Mouse (Mus musculus): ENCODE results near the gene Rbfox3. TPM values are rescaled to one million over a fixed set of nuclear protein-coding genes. Genes with fewer than 3 reads are reported as not detected.

The Rbfox3 gene
- polyA plus RNA-seq, 1 experiment from 2014 or later, result 54.9 TPM

DNA sequence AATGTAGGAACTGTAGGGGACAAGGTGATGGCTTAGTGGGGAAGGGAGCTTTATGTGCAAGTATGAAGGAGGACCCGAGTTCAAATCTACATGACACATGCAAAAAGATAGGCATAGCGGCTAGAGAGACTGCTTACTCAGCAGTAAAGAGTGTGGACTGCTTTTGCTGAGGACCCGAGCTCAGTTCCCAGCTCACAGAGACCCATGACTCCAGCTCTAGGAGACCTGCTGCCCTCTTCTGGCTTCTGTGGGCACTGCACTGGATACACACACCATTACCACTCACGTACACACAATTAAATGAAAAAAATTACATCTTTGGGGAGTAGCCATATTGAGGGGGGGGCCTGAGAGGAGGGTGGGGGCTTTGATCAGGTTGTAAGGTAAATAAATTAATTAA lies 270.7 kb downstream of the Rbfox3 start:
- Histone ChIP-seq H3K4me1 (ENCODE audit: control insufficient read depth, insufficient read depth, low read length) (no peaks in the 10 kb centered on the region), H3K9me3 (replicated peaks; ENCODE audit: control insufficient read depth, low read length, poor library complexity, severe bottlenecking) (no peaks in the 10 kb centered on the region)
- WGBS, result 95% methylated on average over 4 of the region's 4 CpGs

DNA sequence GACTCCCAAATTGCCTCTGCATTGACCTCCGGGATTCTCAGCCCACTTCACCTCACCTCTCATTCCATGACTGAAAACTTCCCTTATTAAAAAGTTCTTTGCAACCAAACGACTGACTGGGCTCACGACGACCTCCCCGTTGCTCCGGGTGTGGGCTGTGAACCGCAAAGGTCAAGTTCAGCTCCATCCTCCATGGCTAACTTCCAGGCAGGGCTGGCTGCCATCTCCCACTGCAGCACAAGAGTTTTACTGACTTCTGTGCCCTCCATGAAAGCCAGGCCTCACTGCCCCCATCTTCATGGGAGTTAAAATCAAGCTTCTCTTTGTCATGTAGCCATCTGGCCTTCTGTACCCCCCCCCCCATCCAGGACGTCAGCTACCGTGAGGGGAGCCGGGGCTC lies 273.7 kb downstream of the Rbfox3 start:
- H3K9me3 ChIP-seq (replicated peaks; ENCODE audit: control insufficient read depth, low read length, poor library complexity, severe bottlenecking), result no peaks in the 10 kb centered on the region
- WGBS, result 75% methylated on average over 10 of the region's 10 CpGs
- H3K27me3 ChIP-seq (ENCODE audit: control insufficient read depth, insufficient read depth, low read depth, low read length), result no peaks in the 10 kb centered on the region
- no peak for ATAC-seq
- H3K4me3 ChIP-seq (ENCODE audit: low read depth, low read length), result no peak overlapping the region
- no peak overlapping the region for H3K27ac ChIP-seq (ENCODE audit: low read length)
- no peak overlapping the region for H3K9ac ChIP-seq (ENCODE audit: low read depth, low read length)
- no peaks in the 10 kb centered on the region for H3K36me3 ChIP-seq (ENCODE audit: control insufficient read depth, insufficient read depth, low read length)
- H3K4me2 ChIP-seq (ENCODE audit: low read length), result no peak overlapping the region
- no peaks in the 10 kb centered on the region for H3K4me1 ChIP-seq (ENCODE audit: control insufficient read depth, insufficient read depth, low read length)

More for the DNA sequence above, 270.7 kb downstream of the Rbfox3 start:
- no peak overlapping the region for H3K9ac ChIP-seq (ENCODE audit: low read depth, low read length)
- H3K27ac ChIP-seq (ENCODE audit: low read length), result no peak overlapping the region
- H3K36me3 ChIP-seq (ENCODE audit: control insufficient read depth, insufficient read depth, low read length), result no peaks in the 10 kb centered on the region
- ATAC-seq, result no peak
- no peaks in the 10 kb centered on the region for H3K27me3 ChIP-seq (ENCODE audit: control insufficient read depth, insufficient read depth, low read depth, low read length)
- H3K4me2 ChIP-seq (ENCODE audit: low read length), result no peak overlapping the region
- H3K4me3 ChIP-seq (ENCODE audit: low read depth, low read length), result no peak overlapping the region

GRCm38 (mm10) chr11:118634647-118635046 lies 276.8 kb downstream of the Rbfox3 start:
- no peak for ATAC-seq

GRCm38 (mm10) chr11:118629718-118630117 lies 281.7 kb downstream of the Rbfox3 start:
- peaks cover 4% of the 10 kb centered on the region for H3K4me1 ChIP-seq (ENCODE audit: control insufficient read depth, insufficient read depth, low read length)
- H3K9me3 ChIP-seq (replicated peaks; ENCODE audit: control insufficient read depth, low read length, poor library complexity, severe bottlenecking), result no peaks in the 10 kb centered on the region
- H3K27ac ChIP-seq (ENCODE audit: low read length), result no peak overlapping the region
- H3K36me3 ChIP-seq (ENCODE audit: control insufficient read depth, insufficient read depth, low read length), result no peaks in the 10 kb centered on the region
- H3K27me3 ChIP-seq (ENCODE audit: control insufficient read depth, insufficient read depth, low read depth, low read length), result no peaks in the 10 kb centered on the region
- H3K9ac ChIP-seq (ENCODE audit: low read depth, low read length), result no peak overlapping the region
- no peak for ATAC-seq
- H3K4me3 ChIP-seq (ENCODE audit: low read depth, low read length), result no peak overlapping the region
- no peak overlapping the region for H3K4me2 ChIP-seq (ENCODE audit: low read length)
- 95% methylated on average over 1 of the region's 1 CpGs for WGBS

More at GRCm38 (mm10) chr11:118634647-118635046, 276.8 kb downstream of the Rbfox3 start:
- Histone ChIP-seq H3K9me3 (replicated peaks; ENCODE audit: control insufficient read depth, low read length, poor library complexity, severe bottlenecking) (no peaks in the 10 kb centered on the region), H3K36me3 (ENCODE audit: control insufficient read depth, insufficient read depth, low read length) (no peaks in the 10 kb centered on the region), H3K4me2 (ENCODE audit: low read length) (no peak overlapping the region), H3K27me3 (ENCODE audit: control insufficient read depth, insufficient read depth, low read depth, low read length) (no peaks in the 10 kb centered on the region), H3K27ac (ENCODE audit: low read length) (no peak overlapping the region), H3K4me1 (ENCODE audit: control insufficient read depth, insufficient read depth, low read length) (no peaks in the 10 kb centered on the region), H3K9ac (ENCODE audit: low read depth, low read length) (no peak overlapping the region), H3K4me3 (ENCODE audit: low read depth, low read length) (no peak overlapping the region)
- WGBS, result 48% methylated on average over 8 of the region's 8 CpGs

DNA sequence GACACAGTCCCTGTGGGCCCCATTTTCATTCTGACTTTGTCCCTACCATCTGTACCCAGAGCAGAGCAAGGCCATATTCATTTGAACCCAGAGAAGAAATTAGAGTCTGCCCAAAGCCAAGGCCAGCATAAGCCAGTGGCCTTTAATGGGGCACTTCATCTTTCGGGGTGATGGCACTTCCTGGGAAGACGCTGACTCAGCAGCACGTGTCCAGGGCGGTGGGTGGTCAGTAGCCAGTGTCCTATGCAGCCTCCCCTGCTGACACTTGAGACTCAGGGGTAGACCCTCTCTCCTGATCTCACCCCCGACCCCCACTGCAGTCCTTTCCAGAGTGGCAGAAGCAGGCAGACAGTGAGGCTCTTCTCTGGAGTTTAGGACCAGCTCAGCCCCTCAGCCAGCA lies 283.9 kb downstream of the Rbfox3 start:
- no peak overlapping the region for H3K4me2 ChIP-seq (ENCODE audit: low read length)
- peaks cover 4% of the 10 kb centered on the region for H3K4me1 ChIP-seq (ENCODE audit: control insufficient read depth, insufficient read depth, low read length)
- no peaks in the 10 kb centered on the region for H3K36me3 ChIP-seq (ENCODE audit: control insufficient read depth, insufficient read depth, low read length)
- no peaks in the 10 kb centered on the region for H3K27me3 ChIP-seq (ENCODE audit: control insufficient read depth, insufficient read depth, low read depth, low read length)
- H3K9ac ChIP-seq (ENCODE audit: low read depth, low read length), result no peak overlapping the region
- H3K27ac ChIP-seq (ENCODE audit: low read length), result no peak overlapping the region
- H3K9me3 ChIP-seq (replicated peaks; ENCODE audit: control insufficient read depth, low read length, poor library complexity, severe bottlenecking), result no peaks in the 10 kb centered on the region
- H3K4me3 ChIP-seq (ENCODE audit: low read depth, low read length), result no peak overlapping the region
- ATAC-seq, result no peak
- 64% methylated on average over 5 of the region's 5 CpGs for WGBS

DNA sequence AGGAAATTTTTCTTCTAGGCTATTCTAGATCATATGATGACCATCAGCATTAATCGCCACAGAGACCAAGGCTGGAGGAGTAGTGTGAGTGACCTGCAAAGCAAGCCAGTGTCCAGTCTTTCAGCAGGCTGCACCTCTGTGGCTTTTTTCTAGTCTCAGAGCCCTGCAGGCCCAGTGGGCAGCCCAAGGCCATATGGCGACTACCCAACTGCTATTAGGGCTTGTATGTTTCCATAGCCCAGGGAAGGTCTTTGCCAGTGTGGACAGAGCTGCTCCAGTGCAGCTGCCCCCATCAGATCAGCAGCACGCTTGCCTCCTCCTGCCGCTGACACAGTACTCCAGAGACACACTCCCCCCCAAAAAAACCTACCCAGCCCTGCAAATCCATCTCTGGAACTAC lies 290.5 kb downstream of the Rbfox3 start:
- WGBS, result 80% methylated on average over 4 of the region's 4 CpGs
- no peak overlapping the region for H3K27ac ChIP-seq (ENCODE audit: low read length)
- H3K9me3 ChIP-seq (replicated peaks; ENCODE audit: control insufficient read depth, low read length, poor library complexity, severe bottlenecking), result no peaks in the 10 kb centered on the region
- no peak overlapping the region for H3K4me2 ChIP-seq (ENCODE audit: low read length)
- H3K27me3 ChIP-seq (ENCODE audit: control insufficient read depth, insufficient read depth, low read depth, low read length), result no peaks in the 10 kb centered on the region
- H3K36me3 ChIP-seq (ENCODE audit: control insufficient read depth, insufficient read depth, low read length), result no peaks in the 10 kb centered on the region
- no peaks in the 10 kb centered on the region for H3K4me1 ChIP-seq (ENCODE audit: control insufficient read depth, insufficient read depth, low read length)
- no peak for ATAC-seq
- no peak overlapping the region for H3K4me3 ChIP-seq (ENCODE audit: low read depth, low read length)
- H3K9ac ChIP-seq (ENCODE audit: low read depth, low read length), result no peak overlapping the region

GRCm38 (mm10) chr11:118614126-118614525 lies 297.3 kb downstream of the Rbfox3 start:
- 87% methylated on average over 4 of the region's 4 CpGs for WGBS
- Histone ChIP-seq H3K36me3 (ENCODE audit: control insufficient read depth, insufficient read depth, low read length) (no peaks in the 10 kb centered on the region), H3K4me2 (ENCODE audit: low read length) (no peak overlapping the region), H3K9me3 (replicated peaks; ENCODE audit: control insufficient read depth, low read length, poor library complexity, severe bottlenecking) (no peaks in the 10 kb centered on the region), H3K9ac (ENCODE audit: low read depth, low read length) (no peak overlapping the region), H3K4me3 (ENCODE audit: low read depth, low read length) (no peak overlapping the region), H3K27ac (ENCODE audit: low read length) (no peak overlapping the region), H3K27me3 (ENCODE audit: control insufficient read depth, insufficient read depth, low read depth, low read length) (no peaks in the 10 kb centered on the region), H3K4me1 (ENCODE audit: control insufficient read depth, insufficient read depth, low read length) (peaks cover 13% of the 10 kb centered on the region)
- ATAC-seq, result no peak

DNA sequence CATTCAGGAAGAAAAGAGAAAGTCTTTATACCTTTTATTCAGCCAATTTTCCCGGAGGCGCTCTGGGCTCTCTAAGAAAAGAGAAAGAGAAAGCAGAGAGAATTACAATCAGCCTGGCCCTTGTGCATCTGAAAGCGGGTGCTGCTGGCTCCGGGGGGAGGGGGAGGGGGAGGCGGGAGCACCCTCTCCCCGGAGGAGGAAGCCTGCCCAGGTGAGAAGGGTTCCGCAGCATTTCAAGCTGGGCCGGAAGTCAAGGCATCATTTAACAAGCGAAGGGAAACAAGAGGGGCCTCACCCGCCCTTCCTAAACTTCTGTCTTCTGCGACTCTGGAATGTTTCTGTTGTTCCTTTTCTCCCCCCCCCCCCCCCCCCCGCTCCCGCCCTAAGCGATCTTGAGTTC lies 301.3 kb downstream of the Rbfox3 start:
- 1% methylated on average over 13 of the region's 14 CpGs for WGBS
- ATAC-seq, result no peak

DNA sequence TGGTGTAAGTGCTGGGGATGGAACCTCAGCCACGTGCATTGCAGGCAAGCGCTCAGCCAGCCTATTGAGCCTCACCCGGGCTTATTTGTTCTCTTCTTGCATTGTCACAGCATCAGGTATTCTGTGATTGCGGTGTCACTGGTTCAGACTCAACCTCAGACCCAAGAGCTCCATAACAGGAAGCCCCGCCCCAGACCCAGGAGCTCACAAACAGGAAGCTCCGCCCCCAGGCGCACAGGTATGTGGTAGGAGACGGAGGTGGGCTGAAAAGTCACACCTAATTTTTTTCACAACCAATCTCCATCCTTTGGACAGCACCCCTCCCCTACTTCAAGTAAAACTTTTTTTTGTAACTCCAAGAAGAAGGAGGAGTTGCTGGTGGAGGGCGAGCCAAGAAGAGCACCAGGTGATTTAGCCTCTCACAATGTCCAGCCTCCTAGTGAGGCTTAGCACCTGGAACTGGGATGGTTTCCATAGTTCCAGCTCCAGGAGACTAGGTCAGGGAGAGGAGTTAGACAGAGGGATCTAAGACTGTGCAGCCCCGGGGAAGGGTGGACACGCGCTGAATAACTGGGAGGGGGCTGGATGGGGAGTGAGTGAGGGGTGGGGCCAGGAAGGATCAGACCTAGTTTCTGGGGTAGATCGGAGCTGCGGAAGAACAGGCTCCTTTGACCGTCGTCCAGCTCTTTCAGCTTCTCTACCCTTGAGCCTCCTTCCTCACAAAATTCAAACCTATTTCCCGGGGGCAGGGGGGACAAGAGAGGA lies 302.0 kb downstream of the Rbfox3 start:
- Histone ChIP-seq H3K4me2 (ENCODE audit: low read length) (peak overlapping the region; percentile 41), H3K36me3 (ENCODE audit: control insufficient read depth, insufficient read depth, low read length) (no peaks in the 10 kb centered on the region), H3K27me3 (ENCODE audit: control insufficient read depth, insufficient read depth, low read depth, low read length) (no peaks in the 10 kb centered on the region), H3K9ac (ENCODE audit: low read depth, low read length) (peak overlapping the region; percentile 40), H3K4me3 (ENCODE audit: low read depth, low read length) (no peak overlapping the region), H3K4me1 (ENCODE audit: control insufficient read depth, insufficient read depth, low read length) (peaks cover 16% of the 10 kb centered on the region), H3K27ac (ENCODE audit: low read length) (peak overlapping the region; percentile 35; the same call in 1 of the 2 replicates), H3K9me3 (replicated peaks; ENCODE audit: control insufficient read depth, low read length, poor library complexity, severe bottlenecking) (no peaks in the 10 kb centered on the region)
- WGBS, result 14% methylated on average over 17 of the region's 17 CpGs
- ATAC-seq, result no peak

More for the DNA sequence above, 301.3 kb downstream of the Rbfox3 start:
- Histone ChIP-seq H3K4me3 (ENCODE audit: low read depth, low read length) (no peak overlapping the region), H3K36me3 (ENCODE audit: control insufficient read depth, insufficient read depth, low read length) (no peaks in the 10 kb centered on the region), H3K27me3 (ENCODE audit: control insufficient read depth, insufficient read depth, low read depth, low read length) (no peaks in the 10 kb centered on the region), H3K27ac (ENCODE audit: low read length) (peak overlapping the region; percentile 35; the same call in 1 of the 2 replicates), H3K9ac (ENCODE audit: low read depth, low read length) (peak overlapping the region; percentile 40), H3K4me2 (ENCODE audit: low read length) (peak overlapping the region; percentile 41), H3K4me1 (ENCODE audit: control insufficient read depth, insufficient read depth, low read length) (peaks cover 13% of the 10 kb centered on the region), H3K9me3 (replicated peaks; ENCODE audit: control insufficient read depth, low read length, poor library complexity, severe bottlenecking) (no peaks in the 10 kb centered on the region)
